In the genomic region with DNA sequence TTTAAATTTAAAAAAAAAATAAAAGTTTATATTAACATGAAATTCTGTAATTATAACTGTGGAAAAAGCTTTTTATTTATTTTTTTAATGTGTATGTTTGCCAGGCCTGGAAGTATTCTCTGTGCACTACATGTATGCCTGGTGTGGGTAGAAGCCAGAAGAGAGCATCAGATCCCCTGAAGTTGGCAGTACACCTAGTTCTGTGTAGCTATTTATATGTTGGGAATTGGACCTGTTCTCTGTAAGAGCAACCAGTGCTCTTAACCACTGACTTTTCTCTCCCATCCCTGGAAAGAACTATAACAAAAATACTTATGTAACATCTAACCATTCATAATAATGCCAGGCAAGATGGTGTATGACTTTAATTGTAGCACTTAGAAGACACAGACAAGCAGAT, we compare ENCODE assay signal across 25 mouse cellular contexts. TPM values are rescaled to one million over a fixed set of nuclear protein-coding genes. Genes with fewer than 3 reads are reported as not detected.
"Had no signal": no experiment of that assay in that cellular context is flagged by ENCODE, and none has a peak within 500 bp of the region (broad histone marks: within the 10 kb centered on the region; RNA-seq: fewer than 3 reads in every experiment).

No protein-coding gene starts in this region.

- ATAC-seq: forebrain, embryonic 16.5 days; hindbrain, embryonic 16.5 days; inflammation-experienced regulatory T-cells, adult 6 months; intestine, embryonic 15.5 days; intestine, postnatal 0 days; liver, embryonic 12.5 days had no signal

- H3K9me3 ChIP-seq: heart, embryonic 10.5 days; hindbrain, embryonic 10.5 days; hindbrain, embryonic 12.5 days; intestine, embryonic 15.5 days; limb, embryonic 13.5 days; limb, embryonic 15.5 days; liver, embryonic 12.5 days had no signal

- H3K36me3 ChIP-seq: intestine, embryonic 15.5 days had no signal

- H3K27ac ChIP-seq: heart, embryonic 10.5 days; hindbrain, embryonic 10.5 days; hindbrain, embryonic 12.5 days; hindbrain, embryonic 14.5 days; intestine, embryonic 15.5 days; layer of hippocampus, adult 2 months; limb, embryonic 13.5 days; limb, embryonic 15.5 days; liver, embryonic 12.5 days; liver, embryonic 14.5 days had no signal

- H3K27me3 ChIP-seq: hindbrain, embryonic 12.5 days; intestine, embryonic 15.5 days; limb, embryonic 13.5 days; limb, embryonic 15.5 days; liver, embryonic 12.5 days had no signal

- H3K9ac ChIP-seq: hindbrain, embryonic 12.5 days; hindbrain, embryonic 14.5 days; intestine, embryonic 15.5 days; limb, embryonic 13.5 days; limb, embryonic 15.5 days; liver, embryonic 12.5 days; liver, embryonic 14.5 days had no signal

- H3K4me1 ChIP-seq: heart, embryonic 10.5 days; hindbrain, embryonic 10.5 days; hindbrain, embryonic 12.5 days; intestine, embryonic 15.5 days; limb, embryonic 13.5 days; limb, embryonic 15.5 days; liver, embryonic 12.5 days had no signal

- H3K4me3 ChIP-seq: heart, embryonic 10.5 days; hindbrain, embryonic 10.5 days; hindbrain, embryonic 12.5 days; intestine, embryonic 15.5 days; layer of hippocampus, adult 2 months; limb, embryonic 13.5 days; limb, embryonic 15.5 days; liver, embryonic 12.5 days had no signal

- H3K4me2 ChIP-seq: hindbrain, embryonic 12.5 days; hindbrain, embryonic 14.5 days; intestine, embryonic 15.5 days; limb, embryonic 13.5 days; limb, embryonic 15.5 days; liver, embryonic 12.5 days had no signal

- DNase-seq: gastrocnemius, postnatal 10 days; heart, postnatal 36 days; kidney, adult 18-20 months; kidney, adult 8-10 months; kidney, postnatal 10 days; kidney, postnatal 25 days; kidney, postnatal 4 days; layer of hippocampus, adult 9-11 months; layer of hippocampus, postnatal 36 days; left cerebral cortex, postnatal 4 days had no signal

RNA-seq across cellular contexts. Expression of a gene that starts 25.6 kb away (rescaled TPM):
- polyA plus RNA-seq: liver, adult 2 months had no signal
